Mouse (Mus musculus): ENCODE results near the gene Kcnt2. TPM values are rescaled to one million over a fixed set of nuclear protein-coding genes. Genes with fewer than 3 reads are reported as not detected.

Gene Kcnt2
- polyA plus RNA-seq, 1 experiment = not detected

DNA sequence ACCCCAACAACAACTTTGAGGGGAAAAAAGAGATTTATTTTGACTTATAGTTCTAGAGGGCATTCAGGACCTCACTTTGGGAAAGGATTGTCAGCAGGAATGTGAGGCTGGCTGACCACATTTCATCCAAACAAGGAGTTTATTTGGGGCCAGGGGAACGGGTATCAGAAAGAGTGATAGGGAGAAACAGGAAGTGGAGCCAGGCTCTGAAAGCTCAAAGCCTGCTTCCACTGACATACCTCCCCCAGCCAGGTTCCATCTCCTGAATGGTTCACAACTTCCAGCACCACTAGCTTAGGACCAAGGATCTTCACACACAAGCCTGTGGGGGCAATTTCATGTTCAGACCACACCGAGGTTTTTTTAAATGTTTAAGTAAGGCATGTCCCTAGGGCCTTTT is 21.3 kb downstream of the Kcnt2 start:
- TF ChIP-seq CTCF (IDR thresholded peaks at IDR 0.05; ENCODE audit: control insufficient read depth, insufficient read depth, low read length) = no peak
- TF ChIP-seq POLR2A (IDR thresholded peaks at IDR 0.05; ENCODE audit: borderline replicate concordance, control insufficient read depth, low read depth, low read length) = no peak
- no peak overlapping the region for H3K27ac ChIP-seq (ENCODE audit: control insufficient read depth, insufficient read depth, low read depth, low read length, poor library complexity)
- H3K4me1 ChIP-seq (ENCODE audit: control insufficient read depth, insufficient read depth, low read length) = no peaks in the 10 kb centered on the region
- no peak overlapping the region for H3K4me3 ChIP-seq (replicated peaks; ENCODE audit: control insufficient read depth, low read depth, low read length)
- 44% methylated on average over 2 of the region's 2 CpGs for WGBS

GRCm38 (mm10) chr1:140273624-140274023 is 27.7 kb downstream of the Kcnt2 start:
- WGBS = 66% methylated on average over 3 of the region's 3 CpGs
- Histone ChIP-seq H3K4me3 (replicated peaks; ENCODE audit: control insufficient read depth, low read depth, low read length) (no peak overlapping the region), H3K27ac (ENCODE audit: control insufficient read depth, insufficient read depth, low read depth, low read length, poor library complexity) (no peak overlapping the region), H3K4me1 (ENCODE audit: control insufficient read depth, insufficient read depth, low read length) (no peaks in the 10 kb centered on the region)
- TF ChIP-seq CTCF (IDR thresholded peaks at IDR 0.05; ENCODE audit: control insufficient read depth, insufficient read depth, low read length) = no peak
- TF ChIP-seq POLR2A (IDR thresholded peaks at IDR 0.05; ENCODE audit: borderline replicate concordance, control insufficient read depth, low read depth, low read length) = no peak

DNA sequence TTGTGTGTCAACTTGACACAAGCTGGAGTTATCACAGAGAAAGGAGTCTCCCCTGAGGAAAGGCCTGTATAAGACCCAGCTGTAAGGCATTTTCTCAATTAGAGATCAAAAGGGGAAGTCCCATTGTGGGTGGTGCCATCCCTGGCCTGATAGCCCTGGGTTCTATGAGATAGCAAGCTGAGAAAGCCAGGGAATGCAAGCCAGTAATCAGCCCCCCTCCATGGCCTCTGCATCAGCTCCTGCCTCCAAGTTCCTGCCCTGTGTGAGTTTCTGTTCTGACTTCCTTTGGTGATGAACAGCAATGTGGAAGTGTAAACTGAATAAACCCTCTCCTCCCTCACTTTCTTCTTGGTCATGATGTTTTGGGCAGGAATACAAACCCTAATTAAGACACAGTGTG is 29.9 kb downstream of the Kcnt2 start:
- no peak for TF ChIP-seq CTCF (IDR thresholded peaks at IDR 0.05; ENCODE audit: control insufficient read depth, insufficient read depth, low read length)
- TF ChIP-seq POLR2A (IDR thresholded peaks at IDR 0.05; ENCODE audit: borderline replicate concordance, control insufficient read depth, low read depth, low read length) = no peak
- Histone ChIP-seq H3K27ac (ENCODE audit: control insufficient read depth, insufficient read depth, low read depth, low read length, poor library complexity) (no peak overlapping the region), H3K4me3 (replicated peaks; ENCODE audit: control insufficient read depth, low read depth, low read length) (no peak overlapping the region), H3K4me1 (ENCODE audit: control insufficient read depth, insufficient read depth, low read length) (no peaks in the 10 kb centered on the region)

DNA sequence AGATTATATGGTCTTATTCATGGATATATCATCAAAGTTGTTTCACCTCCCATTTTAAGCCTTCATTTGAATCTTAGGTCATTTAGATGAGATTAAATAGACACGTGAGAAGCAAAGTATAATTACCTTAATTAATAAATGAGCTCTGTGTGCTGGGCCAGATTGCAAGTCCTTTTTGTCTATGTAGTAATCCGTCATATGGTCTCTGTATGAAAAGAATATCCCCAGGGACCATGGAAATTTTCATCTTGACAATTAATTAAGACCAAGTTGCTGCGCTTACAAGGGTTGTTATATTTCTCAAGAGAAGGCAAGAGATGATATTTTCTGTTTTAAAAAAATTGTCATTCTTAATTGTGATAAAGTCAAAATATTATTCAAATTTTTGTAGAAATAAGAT is 47.2 kb downstream of the Kcnt2 start:
- Histone ChIP-seq H3K4me3 (replicated peaks; ENCODE audit: control insufficient read depth, low read depth, low read length) (no peak overlapping the region), H3K4me1 (ENCODE audit: control insufficient read depth, insufficient read depth, low read length) (no peaks in the 10 kb centered on the region), H3K27ac (ENCODE audit: control insufficient read depth, insufficient read depth, low read depth, low read length, poor library complexity) (no peak overlapping the region)
- WGBS = 64% methylated on average over 3 of the region's 3 CpGs
- TF ChIP-seq POLR2A (IDR thresholded peaks at IDR 0.05; ENCODE audit: borderline replicate concordance, control insufficient read depth, low read depth, low read length) (no peak), CTCF (IDR thresholded peaks at IDR 0.05; ENCODE audit: control insufficient read depth, insufficient read depth, low read length) (no peak)

DNA sequence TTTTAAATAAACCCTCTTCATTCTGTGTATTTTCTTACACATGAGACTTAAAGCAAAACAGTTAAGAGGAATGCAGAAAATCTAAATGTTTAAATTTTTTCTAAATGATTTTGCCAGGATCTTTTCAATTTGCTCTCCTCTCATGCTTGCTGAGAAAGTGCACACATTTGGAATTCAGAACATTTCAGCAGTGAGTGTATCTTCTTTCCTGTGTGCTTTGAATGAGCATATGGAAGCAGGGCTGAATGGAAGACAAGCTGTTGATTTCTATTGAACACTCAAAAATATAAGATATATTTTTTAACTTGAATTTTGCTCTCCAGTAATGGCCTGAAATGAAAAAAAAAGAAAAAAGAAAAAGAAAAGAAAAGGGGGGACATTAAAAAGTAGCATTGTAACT is 49.5 kb downstream of the Kcnt2 start:
- no peak for TF ChIP-seq POLR2A (IDR thresholded peaks at IDR 0.05; ENCODE audit: borderline replicate concordance, control insufficient read depth, low read depth, low read length)
- no peak for TF ChIP-seq CTCF (IDR thresholded peaks at IDR 0.05; ENCODE audit: control insufficient read depth, insufficient read depth, low read length)

GRCm38 (mm10) chr1:140304244-140304643 is 58.3 kb downstream of the Kcnt2 start:
- TF ChIP-seq CTCF (IDR thresholded peaks at IDR 0.05; ENCODE audit: control insufficient read depth, insufficient read depth, low read length) (no peak), POLR2A (IDR thresholded peaks at IDR 0.05; ENCODE audit: borderline replicate concordance, control insufficient read depth, low read depth, low read length) (no peak)
- 72% methylated on average over 1 of the region's 1 CpGs for WGBS
- no peak overlapping the region for H3K4me3 ChIP-seq (replicated peaks; ENCODE audit: control insufficient read depth, low read depth, low read length)

More for the DNA sequence above, 49.5 kb downstream of the Kcnt2 start:
- no peak overlapping the region for H3K4me3 ChIP-seq (replicated peaks; ENCODE audit: control insufficient read depth, low read depth, low read length)
- no peak overlapping the region for H3K27ac ChIP-seq (ENCODE audit: control insufficient read depth, insufficient read depth, low read depth, low read length, poor library complexity)
- no peaks in the 10 kb centered on the region for H3K4me1 ChIP-seq (ENCODE audit: control insufficient read depth, insufficient read depth, low read length)

GRCm38 (mm10) chr1:140305344-140305743 is 59.4 kb downstream of the Kcnt2 start:
- no peaks in the 10 kb centered on the region for H3K4me1 ChIP-seq (ENCODE audit: control insufficient read depth, insufficient read depth, low read length)
- H3K27ac ChIP-seq (ENCODE audit: control insufficient read depth, insufficient read depth, low read depth, low read length, poor library complexity) = no peak overlapping the region
- TF ChIP-seq CTCF (IDR thresholded peaks at IDR 0.05; ENCODE audit: control insufficient read depth, insufficient read depth, low read length) = no peak
- TF ChIP-seq POLR2A (IDR thresholded peaks at IDR 0.05; ENCODE audit: borderline replicate concordance, control insufficient read depth, low read depth, low read length) = no peak
- H3K4me3 ChIP-seq (replicated peaks; ENCODE audit: control insufficient read depth, low read depth, low read length) = no peak overlapping the region

More at GRCm38 (mm10) chr1:140304244-140304643, 58.3 kb downstream of the Kcnt2 start:
- no peaks in the 10 kb centered on the region for H3K4me1 ChIP-seq (ENCODE audit: control insufficient read depth, insufficient read depth, low read length)
- H3K27ac ChIP-seq (ENCODE audit: control insufficient read depth, insufficient read depth, low read depth, low read length, poor library complexity) = no peak overlapping the region

- 49% methylated on average over 2 of the region's 2 CpGs for WGBS
Measured at GRCm38 (mm10) chr1:140306339-140306738, 60.4 kb downstream of the Kcnt2 start.

GRCm38 (mm10) chr1:140310739-140311138 is 64.8 kb downstream of the Kcnt2 start:
- H3K4me1 ChIP-seq (ENCODE audit: control insufficient read depth, insufficient read depth, low read length) = no peaks in the 10 kb centered on the region
- H3K27ac ChIP-seq (ENCODE audit: control insufficient read depth, insufficient read depth, low read depth, low read length, poor library complexity) = no peak overlapping the region
- no peak overlapping the region for H3K4me3 ChIP-seq (replicated peaks; ENCODE audit: control insufficient read depth, low read depth, low read length)
- TF ChIP-seq CTCF (IDR thresholded peaks at IDR 0.05; ENCODE audit: control insufficient read depth, insufficient read depth, low read length) = no peak
- TF ChIP-seq POLR2A (IDR thresholded peaks at IDR 0.05; ENCODE audit: borderline replicate concordance, control insufficient read depth, low read depth, low read length) = no peak
- 80% methylated on average over 2 of the region's 2 CpGs for WGBS

More at GRCm38 (mm10) chr1:140306339-140306738, 60.4 kb downstream of the Kcnt2 start:
- Histone ChIP-seq H3K4me1 (ENCODE audit: control insufficient read depth, insufficient read depth, low read length) (no peaks in the 10 kb centered on the region), H3K27ac (ENCODE audit: control insufficient read depth, insufficient read depth, low read depth, low read length, poor library complexity) (no peak overlapping the region), H3K4me3 (replicated peaks; ENCODE audit: control insufficient read depth, low read depth, low read length) (no peak overlapping the region)
- TF ChIP-seq CTCF (IDR thresholded peaks at IDR 0.05; ENCODE audit: control insufficient read depth, insufficient read depth, low read length) = no peak

Measured in bone marrow, adult 2 months (tissue).